Mouse (Mus musculus): ENCODE data around the gene Crb2.

Gene Crb2

DNA sequence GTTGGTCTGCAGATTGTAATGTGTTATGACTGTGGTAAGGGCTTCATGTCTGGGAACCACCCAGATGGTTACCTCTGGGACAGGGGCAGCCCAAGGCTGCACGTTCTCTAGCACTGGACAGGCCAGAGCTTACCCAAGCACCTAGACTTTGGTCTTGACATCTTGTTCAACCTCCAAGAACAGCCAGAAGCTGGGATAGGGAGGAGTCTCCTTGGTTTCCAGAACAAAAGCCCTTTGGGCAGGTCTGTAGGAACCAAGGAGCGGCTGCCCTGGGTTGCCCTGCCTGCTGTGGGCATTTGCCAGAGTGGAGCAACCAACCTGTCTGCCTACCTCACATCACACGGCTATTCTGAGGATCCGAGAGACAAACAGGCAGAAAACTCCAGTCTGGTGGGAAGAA, 21.0 kb downstream of the Crb2 start:
- no peak for DNase-seq (ENCODE audit: inconsistent ontology term)

DNA sequence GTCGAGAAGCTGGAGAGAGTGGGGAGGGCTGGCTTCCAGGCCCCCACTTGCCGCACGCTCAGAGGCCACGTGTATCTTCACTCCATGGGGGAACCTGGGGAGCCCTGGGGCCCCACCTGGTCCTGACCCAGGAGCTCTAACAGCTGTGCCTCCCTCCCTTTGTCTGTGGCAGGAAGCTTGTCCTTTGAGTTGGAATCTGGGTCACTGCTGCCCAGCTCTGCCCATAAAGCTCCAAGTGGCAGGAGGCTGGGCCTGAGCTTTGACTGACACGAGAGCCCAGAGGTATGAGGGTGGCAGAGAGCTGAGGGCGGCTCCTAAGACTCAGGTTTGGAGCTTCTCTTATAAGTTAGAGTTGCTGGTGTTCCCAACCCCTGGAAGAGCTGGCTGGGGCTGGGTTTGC, 23.1 kb downstream of the Crb2 start:
- peak; percentile 80 for DNase-seq (ENCODE audit: inconsistent ontology term)

- no peak for DNase-seq (ENCODE audit: inconsistent ontology term)
These were observed 25.6 kb downstream of the Crb2 start for GRCm38 (mm10) chr2:37801687-37802086.

DNA sequence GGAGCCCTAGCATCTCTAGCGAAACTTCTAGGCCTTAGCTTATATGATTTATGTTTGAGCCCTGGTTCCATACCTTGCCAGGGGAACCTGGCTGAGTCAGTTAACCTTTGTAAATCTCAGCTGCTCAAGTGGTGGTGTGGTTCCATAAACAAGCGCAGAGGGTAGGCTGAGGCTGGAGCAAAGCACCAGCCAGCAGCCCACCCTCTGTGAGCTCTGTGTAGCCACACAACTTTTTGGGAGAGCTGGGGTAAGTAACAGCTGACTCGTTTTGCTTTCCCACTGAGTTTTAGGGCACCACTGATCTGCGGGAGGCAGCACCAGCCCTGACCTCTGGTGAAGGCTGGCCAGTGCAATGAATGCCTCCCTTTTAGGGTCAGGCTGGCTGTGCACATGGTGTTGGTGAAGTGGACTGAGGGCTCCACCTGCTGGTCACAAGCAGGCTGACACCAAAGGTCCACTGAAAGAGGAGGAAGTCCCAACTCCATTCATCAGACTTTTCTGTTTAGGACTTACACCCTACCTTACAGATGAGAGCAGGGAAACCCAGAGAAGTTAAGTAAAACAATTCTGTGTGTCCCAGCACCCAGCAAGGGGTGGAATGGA, 26.7 kb downstream of the Crb2 start:
- DNase-seq (ENCODE audit: inconsistent ontology term): peak; percentile 78

GRCm38 (mm10) chr2:37811682-37812081, 35.6 kb downstream of the Crb2 start:
- peak; percentile 52 for DNase-seq (ENCODE audit: inconsistent ontology term)

DNA sequence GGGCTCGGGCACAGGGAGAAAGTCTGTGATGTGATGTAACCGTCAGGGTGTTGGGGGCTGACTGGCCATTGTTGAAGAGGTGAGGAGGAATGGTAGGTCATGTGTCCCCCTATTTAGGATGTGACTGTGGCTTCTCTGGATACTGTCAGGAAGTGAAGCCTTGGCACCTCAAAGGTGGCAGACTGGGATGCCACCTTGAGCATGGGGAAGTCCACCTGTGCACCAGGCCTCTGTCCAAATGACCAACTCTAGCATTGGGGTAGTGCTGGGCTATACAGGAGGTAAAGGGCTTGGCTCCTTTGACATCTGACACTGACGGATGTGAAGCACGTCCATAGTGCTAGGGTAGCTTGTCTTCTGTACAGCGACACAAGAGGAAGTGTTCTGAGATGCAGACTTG, 36.4 kb downstream of the Crb2 start:
- no peak for DNase-seq (ENCODE audit: inconsistent ontology term)

DNA sequence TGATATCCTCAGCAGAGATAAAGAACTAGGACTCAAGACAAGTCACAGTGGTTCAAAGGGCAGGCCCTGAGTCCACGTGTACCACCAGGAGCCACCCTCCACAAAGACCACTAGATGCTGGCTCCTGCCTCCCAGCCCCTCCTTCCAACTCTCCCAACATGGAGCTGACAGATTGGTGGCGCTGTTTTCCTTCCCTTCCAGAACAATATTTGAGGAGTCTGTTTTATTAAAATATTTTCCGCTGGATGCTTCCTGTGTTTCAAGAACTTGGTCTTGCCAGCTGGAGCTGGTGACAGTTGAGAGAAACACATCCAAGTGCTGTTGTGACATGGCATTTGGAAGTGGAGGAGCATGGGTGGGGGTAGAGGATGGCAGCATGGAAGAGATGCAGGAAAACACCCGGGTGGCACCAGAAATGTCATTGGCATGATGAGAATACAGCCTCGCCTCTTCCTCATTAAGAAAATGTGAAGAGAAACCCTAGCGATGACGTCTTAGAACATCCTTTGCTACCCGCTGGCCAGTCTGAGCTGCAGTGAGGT, 38.8 kb downstream of the Crb2 start:
- no peak for DNase-seq (ENCODE audit: inconsistent ontology term)

- peak; percentile 69 for DNase-seq (ENCODE audit: inconsistent ontology term)
These were observed 39.6 kb downstream of the Crb2 start for GRCm38 (mm10) chr2:37815676-37816075.

- DNase-seq (ENCODE audit: inconsistent ontology term): peak; percentile 70
These were observed 42.9 kb downstream of the Crb2 start for GRCm38 (mm10) chr2:37818761-37819525.

- no peak for DNase-seq (ENCODE audit: inconsistent ontology term)
These were observed 43.6 kb downstream of the Crb2 start for GRCm38 (mm10) chr2:37819526-37820152.

GRCm38 (mm10) chr2:37822122-37822521, 46.1 kb downstream of the Crb2 start:
- no peak for DNase-seq (ENCODE audit: inconsistent ontology term)

- DNase-seq (ENCODE audit: inconsistent ontology term): no peak
These were observed 47.8 kb downstream of the Crb2 start for GRCm38 (mm10) chr2:37823826-37824225.

DNA sequence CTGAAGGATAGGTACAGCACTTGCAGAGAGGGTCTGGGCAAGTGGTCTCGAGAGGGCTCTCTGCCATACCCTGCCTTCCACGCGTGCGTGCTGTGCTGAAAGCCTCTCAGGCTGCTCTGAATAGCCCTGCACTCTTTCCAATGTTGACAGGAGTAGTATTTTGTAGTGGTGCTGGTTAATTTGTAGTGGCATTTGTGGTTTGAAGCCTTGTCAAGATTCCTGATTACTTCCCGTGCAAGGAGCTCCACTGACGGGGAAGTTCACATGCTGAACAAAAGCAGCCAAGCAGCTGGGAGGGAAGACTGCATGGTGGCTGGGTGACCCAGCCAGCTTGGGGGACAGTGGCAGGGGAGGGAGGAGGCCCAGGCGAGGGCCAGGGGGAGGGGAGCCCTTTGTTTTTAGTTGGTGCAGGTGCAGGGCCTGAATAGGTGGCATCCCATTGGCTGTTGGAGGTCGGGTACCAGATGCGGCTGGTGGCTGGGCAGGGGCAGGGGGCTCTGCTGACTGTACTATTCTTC, 53.8 kb downstream of the Crb2 start:
- DNase-seq (ENCODE audit: inconsistent ontology term): peak; percentile 91

GRCm38 (mm10) chr2:37832253-37832652, 56.2 kb downstream of the Crb2 start:
- no peak for DNase-seq (ENCODE audit: inconsistent ontology term)

GRCm38 (mm10) chr2:37836926-37837325, 60.9 kb downstream of the Crb2 start:
- DNase-seq (ENCODE audit: inconsistent ontology term): no peak

DNA sequence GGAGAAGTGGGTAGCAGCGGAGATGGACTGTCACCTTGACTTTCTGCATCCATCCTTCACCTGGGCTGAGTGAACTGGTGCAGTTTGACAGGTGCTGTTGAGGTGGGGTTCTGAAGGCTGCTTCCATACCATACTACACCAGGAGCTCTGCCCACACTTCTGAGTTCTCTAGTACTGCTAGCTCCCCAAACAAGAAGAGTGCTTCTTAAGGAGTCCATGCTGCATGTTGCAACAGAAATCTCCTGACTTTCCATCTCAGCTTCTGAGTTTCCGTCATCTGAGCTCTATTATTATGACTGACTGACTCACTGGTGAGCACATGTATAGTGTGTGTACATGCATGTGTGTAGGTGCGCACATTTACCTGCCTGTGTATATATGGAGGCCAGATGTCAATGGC, 61.5 kb downstream of the Crb2 start:
- DNase-seq (ENCODE audit: inconsistent ontology term): no peak

DNA sequence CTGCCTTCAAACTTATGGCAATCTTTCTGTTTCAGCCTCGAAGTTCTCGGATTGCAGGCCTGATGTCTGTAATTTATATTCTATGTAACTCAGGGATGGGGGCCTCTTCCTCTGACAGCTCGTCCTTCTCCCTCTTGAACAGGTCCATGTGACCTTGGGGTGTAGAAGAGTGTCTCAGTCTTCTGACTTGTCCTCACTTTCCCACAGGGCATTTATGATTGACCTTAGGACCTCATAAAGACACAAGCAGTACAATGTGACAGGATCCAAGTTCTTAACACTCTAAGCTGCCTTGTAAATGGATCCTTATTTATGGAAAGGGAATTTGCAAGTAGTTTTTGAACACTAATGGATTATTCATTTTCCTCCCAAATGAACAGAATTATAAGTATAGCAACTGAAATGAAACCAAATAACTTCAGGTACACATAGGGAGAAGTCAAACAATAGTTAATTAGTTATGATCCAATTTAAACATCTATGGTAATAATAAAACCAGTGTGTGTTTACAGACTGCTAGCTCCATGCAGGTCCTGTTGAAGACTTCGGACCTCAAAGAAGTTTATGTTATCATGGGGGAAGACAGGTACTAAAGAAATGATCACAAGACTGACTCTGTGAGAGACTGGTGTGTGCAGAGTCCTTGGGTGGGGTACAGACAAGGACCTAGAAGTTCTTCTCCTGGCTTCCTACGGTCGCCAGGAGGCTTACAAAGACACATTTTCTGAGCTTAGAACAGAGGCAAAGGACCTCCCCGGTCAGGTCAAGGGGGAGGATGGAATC, 62.3 kb downstream of the Crb2 start:
- no peak for DNase-seq (ENCODE audit: inconsistent ontology term)

DNA sequence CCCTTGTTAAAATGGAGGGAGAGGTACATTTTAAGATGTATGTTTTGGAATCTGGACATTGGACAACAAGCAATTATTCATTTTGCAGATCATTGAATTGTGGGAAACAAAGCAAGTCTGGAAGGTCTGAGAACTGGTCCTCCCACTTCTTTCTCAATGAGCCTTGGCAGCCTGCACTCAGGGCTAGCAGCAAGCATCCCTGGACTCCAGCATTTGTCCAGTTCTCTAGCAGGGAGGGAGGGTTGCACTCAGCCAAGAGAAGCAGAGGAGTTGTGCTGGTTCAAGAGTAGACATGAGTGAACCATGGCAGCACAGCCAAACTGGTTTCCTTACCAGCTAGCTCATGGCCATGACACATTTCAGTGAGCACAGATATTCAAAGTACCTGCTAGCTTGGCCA, 63.9 kb downstream of the Crb2 start:
- DNase-seq (ENCODE audit: inconsistent ontology term): no peak

DNA sequence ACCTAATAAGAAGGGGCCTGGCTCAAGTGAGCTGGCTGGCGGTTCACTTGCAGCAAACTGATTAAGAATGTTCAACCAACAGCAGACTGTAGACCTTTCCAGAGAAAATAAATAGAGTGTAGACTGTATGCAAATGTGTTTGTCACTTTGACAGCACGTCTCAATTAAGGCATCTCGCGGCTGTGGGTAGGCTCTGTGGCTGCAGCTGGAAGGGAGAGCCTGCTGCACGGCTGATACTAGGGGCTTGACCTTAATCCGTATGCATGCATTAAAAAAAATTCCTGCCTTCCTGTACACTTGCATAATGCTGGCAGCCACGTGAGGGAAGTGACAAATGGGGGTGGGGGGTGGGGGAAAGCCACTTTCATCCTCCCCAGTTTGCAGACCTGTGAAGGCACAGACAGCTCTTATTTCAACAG, 66.1 kb downstream of the Crb2 start:
- no peak for DNase-seq (ENCODE audit: inconsistent ontology term)

- DNase-seq (ENCODE audit: inconsistent ontology term): peak; percentile 62
These were observed 66.7 kb downstream of the Crb2 start for GRCm38 (mm10) chr2:37842719-37843118.

All from Muller cell, postnatal 12 days (primary cell).